Mouse (Mus musculus): ENCODE results near the gene Vrtn. TPM values are rescaled to one million over a fixed set of nuclear protein-coding genes. Genes with fewer than 3 reads are reported as not detected.

The Vrtn gene
- polyA plus RNA-seq (2015; fragmentation: Nextera tagmentation; extraction: Ambion mirVana) = 0.12 TPM in 1 of 2 replicates, not detected in the other

- 10% methylated on average over 9 of the region's 9 CpGs for WGBS
- ATAC-seq (replicated peaks; ENCODE audit: extremely low read depth, insufficient read depth, low FRiP score) = no peak
- H3K27me3 ChIP-seq (ENCODE audit: control insufficient read depth, insufficient read depth, low read length) = peaks cover 47% of the 10 kb centered on the region
- no peak within 1 kb of the TSS for H3K27ac ChIP-seq (ENCODE audit: low read length)
- no peak within 1 kb of the TSS; the same call in 1 of the 2 replicates for H3K4me3 ChIP-seq (ENCODE audit: low read length)
- H3K9me3 ChIP-seq (replicated peaks; ENCODE audit: control insufficient read depth, low read length) = no peaks in the 10 kb centered on the region
- no peaks in the 10 kb centered on the region for H3K36me3 ChIP-seq (ENCODE audit: control insufficient read depth, insufficient read depth)
- no peak within 1 kb of the TSS for H3K9ac ChIP-seq (ENCODE audit: low read length)
- H3K4me1 ChIP-seq (ENCODE audit: control insufficient read depth, insufficient read depth, low read length) = no peaks in the 10 kb centered on the region
- no peak within 1 kb of the TSS; the same call in 1 of the 2 replicates for H3K4me2 ChIP-seq (ENCODE audit: low read depth, low read length)
These were observed at the start of gene Vrtn for GRCm38 (mm10) chr12:84640654-84641053. Gene Vrtn (plus strand): TSS chr12:84641019.

GRCm38 (mm10) chr12:84598324-84598723 lies 42.5 kb upstream of the Vrtn start:
- Histone ChIP-seq H3K4me2 (ENCODE audit: low read depth, low read length) (no peak overlapping the region), H3K4me1 (ENCODE audit: control insufficient read depth, insufficient read depth, low read length) (no peaks in the 10 kb centered on the region), H3K9me3 (replicated peaks; ENCODE audit: control insufficient read depth, low read length) (no peaks in the 10 kb centered on the region), H3K27me3 (ENCODE audit: control insufficient read depth, insufficient read depth, low read length) (peaks cover 8% of the 10 kb centered on the region; the same call in 1 of the 2 replicates), H3K36me3 (ENCODE audit: control insufficient read depth, insufficient read depth) (no peaks in the 10 kb centered on the region), H3K27ac (ENCODE audit: low read length) (no peak overlapping the region), H3K4me3 (ENCODE audit: low read length) (no peak overlapping the region), H3K9ac (ENCODE audit: low read length) (no peak overlapping the region)
- no peak for ATAC-seq (replicated peaks; ENCODE audit: extremely low read depth, insufficient read depth, low FRiP score)
- WGBS = 15% methylated on average over 8 of the region's 8 CpGs

DNA sequence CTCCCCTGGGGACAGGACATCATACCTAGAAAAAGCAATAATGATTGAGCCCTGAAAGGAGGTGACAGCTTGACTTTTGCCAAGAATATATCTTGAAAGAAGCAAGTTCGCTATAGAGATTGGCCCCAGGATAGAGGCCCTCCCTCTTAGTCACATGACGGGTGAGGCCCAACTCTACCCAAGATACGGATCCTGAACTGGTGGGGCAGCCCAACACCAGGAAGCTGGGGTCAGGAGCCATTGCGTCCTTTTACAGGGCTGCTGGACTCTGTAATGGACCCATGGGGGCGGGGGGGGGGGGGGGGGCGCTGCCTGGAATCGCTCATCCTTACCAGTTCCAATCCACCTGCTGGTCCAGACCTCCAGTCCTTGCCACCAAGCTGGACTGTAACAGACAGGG lies 36.8 kb upstream of the Vrtn start:
- Histone ChIP-seq H3K36me3 (ENCODE audit: control insufficient read depth, insufficient read depth) (no peaks in the 10 kb centered on the region), H3K27me3 (ENCODE audit: control insufficient read depth, insufficient read depth, low read length) (no peaks in the 10 kb centered on the region), H3K4me2 (ENCODE audit: low read depth, low read length) (no peak overlapping the region), H3K4me1 (ENCODE audit: control insufficient read depth, insufficient read depth, low read length) (no peaks in the 10 kb centered on the region), H3K9ac (ENCODE audit: low read length) (no peak overlapping the region), H3K9me3 (replicated peaks; ENCODE audit: control insufficient read depth, low read length) (no peaks in the 10 kb centered on the region), H3K4me3 (ENCODE audit: low read length) (no peak overlapping the region), H3K27ac (ENCODE audit: low read length) (no peak overlapping the region)
- ATAC-seq (replicated peaks; ENCODE audit: extremely low read depth, insufficient read depth, low FRiP score) = no peak
- 85% methylated on average over 6 of the region's 7 CpGs for WGBS

DNA sequence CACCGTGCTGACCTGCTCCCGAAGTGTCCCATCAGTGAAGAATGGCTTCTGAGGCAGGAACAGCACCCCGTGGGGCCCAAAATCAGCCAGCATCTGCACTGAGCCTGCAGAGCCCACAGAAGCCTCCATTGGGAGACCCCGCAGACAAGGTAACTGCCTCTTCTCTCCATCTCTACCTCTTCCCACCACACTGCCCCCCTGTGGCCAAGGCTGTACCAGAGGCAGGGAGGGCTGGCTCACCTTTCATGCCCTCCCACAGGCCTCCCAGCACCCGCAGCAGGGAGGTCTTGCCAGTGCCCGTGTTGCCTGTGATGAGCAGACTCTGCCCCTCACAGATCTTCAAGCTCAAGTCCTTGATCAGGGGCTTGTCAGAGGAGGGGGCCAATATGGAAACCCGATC lies 35.0 kb upstream of the Vrtn start:
- H3K27me3 ChIP-seq (ENCODE audit: control insufficient read depth, insufficient read depth, low read length) = no peaks in the 10 kb centered on the region
- H3K4me1 ChIP-seq (ENCODE audit: control insufficient read depth, insufficient read depth, low read length) = no peaks in the 10 kb centered on the region
- no peak overlapping the region for H3K27ac ChIP-seq (ENCODE audit: low read length)
- H3K4me2 ChIP-seq (ENCODE audit: low read depth, low read length) = no peak overlapping the region
- no peak overlapping the region for H3K9ac ChIP-seq (ENCODE audit: low read length)
- no peaks in the 10 kb centered on the region for H3K9me3 ChIP-seq (replicated peaks; ENCODE audit: control insufficient read depth, low read length)
- H3K36me3 ChIP-seq (ENCODE audit: control insufficient read depth, insufficient read depth) = no peaks in the 10 kb centered on the region
- H3K4me3 ChIP-seq (ENCODE audit: low read length) = no peak overlapping the region
- no peak for ATAC-seq (replicated peaks; ENCODE audit: extremely low read depth, insufficient read depth, low FRiP score)
- WGBS = 74% methylated on average over 7 of the region's 7 CpGs

- Histone ChIP-seq H3K4me2 (ENCODE audit: low read depth, low read length) (no peak overlapping the region), H3K9me3 (replicated peaks; ENCODE audit: control insufficient read depth, low read length) (no peaks in the 10 kb centered on the region)
These were observed 29.1 kb upstream of the Vrtn start for GRCm38 (mm10) chr12:84611718-84612117.

DNA sequence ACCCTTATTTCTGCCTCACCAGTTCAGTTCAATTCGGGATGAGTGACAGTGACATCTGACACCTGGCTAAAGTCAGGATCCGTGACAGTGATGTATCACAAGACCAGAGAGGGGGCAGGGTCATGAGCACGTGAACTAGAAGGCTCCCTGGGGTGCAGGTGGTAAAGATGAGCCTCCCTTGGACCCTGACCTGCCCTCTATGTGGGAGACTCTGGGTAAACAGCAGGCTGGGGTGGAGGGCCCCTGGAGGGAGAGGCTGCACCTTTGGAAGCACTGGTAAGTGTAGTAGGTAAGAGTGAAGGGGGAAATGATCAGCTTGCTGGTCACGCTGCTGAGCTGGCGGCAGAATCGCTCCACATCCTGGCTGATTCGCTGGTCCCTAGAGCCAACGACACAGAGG lies 28.3 kb upstream of the Vrtn start:
- Histone ChIP-seq H3K27ac (ENCODE audit: low read length) (no peak overlapping the region), H3K9ac (ENCODE audit: low read length) (no peak overlapping the region), H3K4me2 (ENCODE audit: low read depth, low read length) (no peak overlapping the region), H3K4me1 (ENCODE audit: control insufficient read depth, insufficient read depth, low read length) (no peaks in the 10 kb centered on the region; the same call in 1 of the 2 replicates), H3K9me3 (replicated peaks; ENCODE audit: control insufficient read depth, low read length) (no peaks in the 10 kb centered on the region), H3K36me3 (ENCODE audit: control insufficient read depth, insufficient read depth) (no peaks in the 10 kb centered on the region), H3K4me3 (ENCODE audit: low read length) (no peak overlapping the region), H3K27me3 (ENCODE audit: control insufficient read depth, insufficient read depth, low read length) (no peaks in the 10 kb centered on the region)
- no peak for ATAC-seq (replicated peaks; ENCODE audit: extremely low read depth, insufficient read depth, low FRiP score)
- WGBS = 61% methylated on average over 8 of the region's 8 CpGs

More at GRCm38 (mm10) chr12:84611718-84612117, 29.1 kb upstream of the Vrtn start:
- WGBS = 84% methylated on average over 10 of the region's 10 CpGs
- no peaks in the 10 kb centered on the region; the same call in 1 of the 2 replicates for H3K4me1 ChIP-seq (ENCODE audit: control insufficient read depth, insufficient read depth, low read length)
- H3K9ac ChIP-seq (ENCODE audit: low read length) = no peak overlapping the region
- H3K27ac ChIP-seq (ENCODE audit: low read length) = no peak overlapping the region
- no peaks in the 10 kb centered on the region for H3K36me3 ChIP-seq (ENCODE audit: control insufficient read depth, insufficient read depth)
- no peak for ATAC-seq (replicated peaks; ENCODE audit: extremely low read depth, insufficient read depth, low FRiP score)
- H3K4me3 ChIP-seq (ENCODE audit: low read length) = no peak overlapping the region
- no peaks in the 10 kb centered on the region for H3K27me3 ChIP-seq (ENCODE audit: control insufficient read depth, insufficient read depth, low read length)

GRCm38 (mm10) chr12:84614001-84614400 lies 26.8 kb upstream of the Vrtn start:
- WGBS = 87% methylated on average over 11 of the region's 11 CpGs
- no peaks in the 10 kb centered on the region; the same call in 1 of the 2 replicates for H3K4me1 ChIP-seq (ENCODE audit: control insufficient read depth, insufficient read depth, low read length)
- H3K9me3 ChIP-seq (replicated peaks; ENCODE audit: control insufficient read depth, low read length) = no peaks in the 10 kb centered on the region
- H3K9ac ChIP-seq (ENCODE audit: low read length) = no peak overlapping the region
- no peaks in the 10 kb centered on the region for H3K36me3 ChIP-seq (ENCODE audit: control insufficient read depth, insufficient read depth)
- no peaks in the 10 kb centered on the region for H3K27me3 ChIP-seq (ENCODE audit: control insufficient read depth, insufficient read depth, low read length)
- H3K27ac ChIP-seq (ENCODE audit: low read length) = no peak overlapping the region
- no peak overlapping the region for H3K4me2 ChIP-seq (ENCODE audit: low read depth, low read length)
- no peak overlapping the region for H3K4me3 ChIP-seq (ENCODE audit: low read length)
- no peak for ATAC-seq (replicated peaks; ENCODE audit: extremely low read depth, insufficient read depth, low FRiP score)

DNA sequence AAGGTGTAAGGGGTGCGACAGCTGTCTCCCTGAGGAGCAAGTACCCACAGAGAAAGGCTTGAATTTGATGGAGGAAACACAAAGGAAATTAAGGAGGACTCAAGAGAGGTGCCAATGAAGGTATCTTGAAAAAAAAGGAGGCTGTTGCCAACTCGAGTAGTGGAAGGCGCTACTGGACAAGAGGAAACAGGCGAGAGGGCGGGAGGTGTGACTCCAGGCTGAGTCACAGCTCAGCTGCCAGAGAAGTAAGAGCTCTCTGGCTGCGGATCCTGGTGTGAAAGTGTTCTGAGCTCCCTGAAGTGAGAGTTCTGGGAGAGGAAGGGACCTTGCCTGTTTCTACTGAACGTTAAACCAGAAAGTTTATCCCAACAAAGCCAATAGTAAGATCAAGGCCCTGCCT lies 26.3 kb upstream of the Vrtn start:
- WGBS = 53% methylated on average over 7 of the region's 7 CpGs
- Histone ChIP-seq H3K27me3 (ENCODE audit: control insufficient read depth, insufficient read depth, low read length) (no peaks in the 10 kb centered on the region), H3K36me3 (ENCODE audit: control insufficient read depth, insufficient read depth) (no peaks in the 10 kb centered on the region), H3K4me1 (ENCODE audit: control insufficient read depth, insufficient read depth, low read length) (no peaks in the 10 kb centered on the region; the same call in 1 of the 2 replicates), H3K4me3 (ENCODE audit: low read length) (no peak overlapping the region), H3K9me3 (replicated peaks; ENCODE audit: control insufficient read depth, low read length) (no peaks in the 10 kb centered on the region), H3K27ac (ENCODE audit: low read length) (no peak overlapping the region), H3K9ac (ENCODE audit: low read length) (no peak overlapping the region), H3K4me2 (ENCODE audit: low read depth, low read length) (no peak overlapping the region)
- ATAC-seq (replicated peaks; ENCODE audit: extremely low read depth, insufficient read depth, low FRiP score) = no peak

DNA sequence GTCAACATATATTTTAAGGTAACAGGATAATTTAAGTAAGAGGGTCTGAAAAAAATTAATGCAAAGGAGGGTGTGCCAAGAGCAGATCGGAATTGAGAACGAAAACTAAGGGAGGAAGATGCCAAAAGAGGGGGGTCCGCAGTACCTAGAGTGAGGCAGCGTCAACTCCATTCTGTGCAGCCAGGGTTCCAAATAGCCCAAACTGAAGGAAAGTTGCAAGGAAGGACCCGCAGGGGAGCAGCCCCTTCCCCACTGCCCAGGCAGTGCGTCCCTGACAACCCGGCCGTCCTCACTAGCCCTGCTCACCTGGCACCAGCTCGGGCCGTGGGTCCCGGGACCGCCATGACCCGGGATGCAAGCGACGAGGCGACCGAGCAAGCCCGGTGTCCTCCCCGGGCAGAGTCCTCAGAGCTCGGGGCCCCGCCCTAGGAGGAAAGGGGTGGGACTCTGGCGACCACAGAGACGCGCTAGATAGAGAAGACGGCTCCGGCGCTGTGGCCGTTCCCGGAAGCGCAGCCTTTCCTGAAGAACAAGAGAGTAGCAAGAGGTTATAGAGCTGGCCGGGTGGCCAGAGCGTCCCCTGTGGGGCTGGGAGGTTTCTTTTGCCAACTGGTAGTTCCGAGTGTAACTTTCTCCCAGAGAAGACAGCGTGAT lies 23.7 kb upstream of the Vrtn start, which contains the start of gene Abcd4:
TSS of gene Abcd4 (minus strand) at position 437 of the 654 bp plus-strand sequence.
- under 1% methylated on average over 34 of the region's 34 CpGs for WGBS
- Histone ChIP-seq H3K4me3 (ENCODE audit: low read length) (peak within 1 kb of the TSS; percentile 81), H3K36me3 (ENCODE audit: control insufficient read depth, insufficient read depth) (no peaks in the 10 kb centered on the region), H3K4me1 (ENCODE audit: control insufficient read depth, insufficient read depth, low read length) (no peaks in the 10 kb centered on the region; the same call in 1 of the 2 replicates), H3K9me3 (replicated peaks; ENCODE audit: control insufficient read depth, low read length) (no peaks in the 10 kb centered on the region), H3K27ac (ENCODE audit: low read length) (peak within 1 kb of the TSS; percentile 8; the same call in 1 of the 2 replicates), H3K4me2 (ENCODE audit: low read depth, low read length) (peak within 1 kb of the TSS; percentile 66), H3K27me3 (ENCODE audit: control insufficient read depth, insufficient read depth, low read length) (no peaks in the 10 kb centered on the region), H3K9ac (ENCODE audit: low read length) (peak within 1 kb of the TSS; percentile 91)
- ATAC-seq (replicated peaks; ENCODE audit: extremely low read depth, insufficient read depth, low FRiP score) = peak; percentile 99

Measured in heart, embryonic 16.5 days (tissue).